Mouse (Mus musculus) forebrain, embryonic 13.5 days (tissue): ENCODE data around the gene Gm12695. TPM values are rescaled to one million over a fixed set of nuclear protein-coding genes. Genes with fewer than 3 reads are reported as not detected.

Experiments used
- ATAC-seq: fragments of 200-750 bp; cut with Nextera tagmentation; 2 replicates; pipeline ENCODE4 v1.8.0; 2017
- H3K27ac ChIP-seq: fragments of 300-500 bp; sonication (generic); 2 replicates; pipeline ENCODE4 v1.5.1; 2015; ENCODE audit warnings: inconsistent platforms, mild to moderate bottlenecking, moderate library complexity
- H3K27me3 ChIP-seq: fragments of 300-500 bp; sonication (generic); 2 replicates; pipeline ENCODE4 v1.6.1; 2015; ENCODE audit warnings: mild to moderate bottlenecking, inconsistent platforms
- H3K36me3 ChIP-seq: fragments of 300-500 bp; sonication (generic); 2 replicates; pipeline ENCODE4 v1.6.1; 2015; ENCODE audit warnings: mild to moderate bottlenecking, inconsistent platforms; ENCODE audit not compliant: poor library complexity, severe bottlenecking
- H3K4me1 ChIP-seq: fragments of 300-500 bp; sonication (generic); 2 replicates; pipeline ENCODE4 v1.6.1; 2015; ENCODE audit warnings: inconsistent platforms
- H3K4me2 ChIP-seq: fragments of 300-500 bp; sonication (generic); 2 replicates; pipeline ENCODE4 v1.6.1; 2015; ENCODE audit warnings: inconsistent platforms, mild to moderate bottlenecking, moderate library complexity
- H3K4me3 ChIP-seq: fragments of 300-500 bp; sonication (generic); 2 replicates; pipeline ENCODE4 v1.5.1; 2015; ENCODE audit warnings: mild to moderate bottlenecking, inconsistent platforms
- H3K9ac ChIP-seq: fragments of 300-500 bp; sonication (generic); 2 replicates; pipeline ENCODE4 v1.6.1; 2015; ENCODE audit warnings: mild to moderate bottlenecking, inconsistent platforms
- H3K9me3 ChIP-seq: fragments of 300-500 bp; sonication (generic); replicated peaks from 2 replicates; pipeline ENCODE4 v1.6.1; 2016; ENCODE audit warnings: inconsistent platforms
- WGBS: fragments of 180-500 bp; shearing (Covaris S2); methylation state at CpG from one replicate; pipeline ENCODE4 v1.1.7; 2015; 5-methylcytosine and 5-hydroxymethylcytosine counted together
- polyA plus RNA-seq: library from polyadenylated mRNA; unstranded; fragments of >200 nt; fragmentation: Nextera tagmentation; extraction: Ambion mirVana; gene quantifications from 2 replicates; pipeline ENCODE4 v1.2.1, GENCODE M21; 2015

The Gm12695 gene
- 0.12 and 0.18 TPM in 2 replicates for polyA plus RNA-seq

DNA sequence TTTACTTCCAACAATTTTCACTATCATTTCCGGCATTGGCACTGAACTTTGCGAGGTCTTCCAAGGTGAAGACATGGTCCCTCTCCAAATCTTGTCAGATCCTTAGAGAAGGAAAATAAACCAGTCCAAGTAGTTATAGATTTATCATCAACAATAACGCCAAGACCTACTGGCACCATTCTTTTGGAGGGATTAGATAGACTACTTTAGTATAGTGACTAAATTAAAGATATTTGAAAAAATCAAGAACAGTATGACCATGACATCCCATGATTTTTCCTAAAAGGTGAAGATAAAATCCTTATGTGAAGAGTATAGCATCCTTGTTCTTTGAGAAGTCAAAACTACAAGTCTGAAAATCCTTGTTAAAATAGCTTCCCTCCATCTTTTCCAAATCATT lies at the start of gene Gm12695:
Gm12695 (minus strand) TSS at position 101 of the 400 bp plus-strand sequence.
- no peak for ATAC-seq
- WGBS: 92% methylated on average over 3 of the region's 3 CpGs
- H3K27ac ChIP-seq: no peak within 1 kb of the TSS

GRCm38 (mm10) chr4:96825540-96826045 lies 40.6 kb upstream of the Gm12695 start:
- H3K4me2 ChIP-seq: no peak overlapping the region
- H3K4me1 ChIP-seq: no peaks in the 10 kb centered on the region
- ATAC-seq: no peak
- H3K36me3 ChIP-seq: no peaks in the 10 kb centered on the region
- no peaks in the 10 kb centered on the region for H3K27me3 ChIP-seq
- H3K4me3 ChIP-seq: no peak overlapping the region
- no peak overlapping the region for H3K27ac ChIP-seq
- no peak overlapping the region for H3K9ac ChIP-seq
- WGBS: 80% methylated on average over 4 of the region's 4 CpGs
- no peaks in the 10 kb centered on the region for H3K9me3 ChIP-seq

More for the DNA sequence above, at the start of gene Gm12695:
- Histone ChIP-seq H3K9me3 (no peaks in the 10 kb centered on the region), H3K4me3 (no peak within 1 kb of the TSS), H3K4me1 (no peaks in the 10 kb centered on the region), H3K27me3 (no peaks in the 10 kb centered on the region), H3K9ac (no peak within 1 kb of the TSS), H3K4me2 (no peak within 1 kb of the TSS), H3K36me3 (no peaks in the 10 kb centered on the region)

DNA sequence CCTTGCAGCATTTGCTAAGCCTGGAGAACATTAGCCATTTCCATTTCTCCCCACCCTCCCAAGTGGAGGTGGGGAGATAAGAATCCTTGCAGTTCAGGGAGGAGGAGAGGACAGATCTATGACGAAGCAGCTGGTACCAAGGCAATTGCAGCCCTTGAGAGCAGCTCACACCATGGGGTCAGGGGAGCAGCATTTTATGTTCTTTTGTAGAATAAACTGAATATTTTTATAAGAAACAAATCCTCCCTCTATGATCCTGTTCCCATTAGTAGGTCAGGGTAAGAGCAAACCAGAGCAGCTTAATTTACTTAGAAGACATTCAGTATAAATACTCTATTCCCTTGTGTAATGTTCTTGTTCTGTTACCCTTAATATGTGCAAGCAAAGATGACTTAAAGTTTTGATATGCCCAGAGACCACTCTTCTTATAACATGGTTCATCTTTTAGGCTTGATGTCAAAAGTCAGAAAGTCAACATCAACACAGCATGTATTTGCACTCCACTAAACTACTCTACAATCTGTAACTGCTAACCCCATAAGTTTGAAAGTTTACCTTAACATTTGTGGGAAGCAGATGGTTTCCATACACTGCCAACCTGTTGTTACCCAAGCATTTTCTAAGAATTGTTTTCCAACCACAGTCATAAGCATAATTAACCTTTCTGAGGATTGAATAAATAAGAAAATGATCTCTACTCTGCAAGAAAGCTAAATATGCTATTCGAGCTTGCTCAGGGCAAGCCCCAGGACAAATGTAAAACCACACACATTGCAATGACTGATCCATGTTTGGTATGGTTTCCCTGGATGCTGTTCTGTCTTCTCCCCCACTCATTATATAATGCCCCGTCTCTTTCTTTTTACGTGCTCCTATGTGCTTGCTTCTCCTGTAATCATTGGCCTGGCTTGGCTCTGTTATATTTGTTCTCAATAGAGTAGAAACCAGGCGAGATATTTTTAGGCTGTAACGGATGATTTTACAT lies 22.1 kb upstream of the Gm12695 start:
- H3K9me3 ChIP-seq: no peaks in the 10 kb centered on the region
- H3K9ac ChIP-seq: no peak overlapping the region
- H3K36me3 ChIP-seq: no peaks in the 10 kb centered on the region
- H3K4me3 ChIP-seq: no peak overlapping the region
- H3K4me2 ChIP-seq: no peak overlapping the region
- ATAC-seq: no peak
- 79% methylated on average over 6 of the region's 6 CpGs for WGBS
- H3K27me3 ChIP-seq: no peaks in the 10 kb centered on the region
- H3K27ac ChIP-seq: no peak overlapping the region
- H3K4me1 ChIP-seq: no peaks in the 10 kb centered on the region

DNA sequence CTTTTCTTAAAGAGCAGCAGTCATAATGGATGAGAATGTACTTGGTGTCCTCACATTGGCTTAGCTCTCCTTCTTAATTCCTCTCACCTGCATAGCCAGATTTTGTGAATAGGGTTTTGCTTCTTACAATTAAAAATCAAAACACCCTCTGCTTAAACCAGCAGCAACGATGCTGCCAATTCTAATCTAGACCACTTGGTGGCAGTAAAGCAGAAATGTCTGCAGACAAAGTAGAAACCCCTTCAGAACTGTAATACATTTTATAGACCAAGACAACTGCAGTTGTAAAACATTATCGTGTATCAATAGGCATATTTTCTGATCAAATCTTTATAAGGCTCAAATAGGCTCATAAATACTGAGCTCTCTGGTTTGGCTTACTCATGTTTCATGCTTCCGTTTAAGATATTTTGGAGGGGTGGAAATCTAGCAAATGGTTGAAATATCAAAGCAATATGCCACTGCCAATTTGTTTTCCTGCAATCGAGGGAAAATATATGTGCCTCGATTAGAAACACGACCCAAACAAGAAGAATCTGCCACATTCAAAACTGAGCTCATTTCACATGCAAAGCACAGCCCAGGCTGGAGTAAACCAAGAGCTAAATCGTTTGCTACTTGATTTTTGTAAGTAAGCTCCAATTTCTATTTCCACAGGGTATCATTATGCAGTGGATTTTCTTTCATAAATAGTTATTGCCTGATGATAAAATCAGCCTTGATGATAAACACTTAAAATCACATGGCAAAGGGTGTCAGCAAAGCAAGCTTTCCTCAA lies 14.6 kb upstream of the Gm12695 start:
- 36% methylated on average over 7 of the region's 7 CpGs for WGBS
- no peaks in the 10 kb centered on the region for H3K36me3 ChIP-seq
- ATAC-seq: peak; percentile 55

DNA sequence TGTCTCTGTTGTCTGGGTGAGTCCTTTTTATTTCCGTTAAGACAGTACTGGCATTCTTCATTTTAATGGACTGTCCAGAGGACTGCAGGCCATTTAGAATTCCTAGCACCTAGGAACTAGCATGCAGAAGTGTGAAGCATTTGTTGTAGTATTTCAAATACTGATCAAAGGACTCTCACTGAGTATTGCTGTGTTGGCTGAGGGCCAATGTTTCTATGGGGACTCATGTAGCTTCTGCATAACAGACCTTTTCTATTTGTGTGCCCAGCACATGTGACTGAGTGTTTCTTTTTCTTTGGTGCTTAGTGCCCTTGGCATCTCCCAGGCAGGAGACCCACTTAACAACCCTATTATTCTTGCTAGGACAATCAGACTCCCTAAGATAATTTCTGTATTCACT lies 12.6 kb upstream of the Gm12695 start:
- Histone ChIP-seq H3K4me2 (no peak overlapping the region), H3K9me3 (no peaks in the 10 kb centered on the region), H3K36me3 (no peaks in the 10 kb centered on the region), H3K27ac (no peak overlapping the region; the same call in 1 of the 2 replicates), H3K9ac (no peak overlapping the region), H3K4me1 (peaks cover 10% of the 10 kb centered on the region), H3K4me3 (no peak overlapping the region), H3K27me3 (no peaks in the 10 kb centered on the region)
- peak; percentile 85 for ATAC-seq
- WGBS: 17% methylated on average over 1 of the region's 1 CpGs

More for the DNA sequence above, 14.6 kb upstream of the Gm12695 start:
- Histone ChIP-seq H3K27me3 (no peaks in the 10 kb centered on the region), H3K4me3 (no peak overlapping the region), H3K9me3 (no peaks in the 10 kb centered on the region), H3K9ac (no peak overlapping the region), H3K4me1 (peaks cover 10% of the 10 kb centered on the region), H3K27ac (peak overlapping the region; percentile 16; the same call in 1 of the 2 replicates), H3K4me2 (no peak overlapping the region)

DNA sequence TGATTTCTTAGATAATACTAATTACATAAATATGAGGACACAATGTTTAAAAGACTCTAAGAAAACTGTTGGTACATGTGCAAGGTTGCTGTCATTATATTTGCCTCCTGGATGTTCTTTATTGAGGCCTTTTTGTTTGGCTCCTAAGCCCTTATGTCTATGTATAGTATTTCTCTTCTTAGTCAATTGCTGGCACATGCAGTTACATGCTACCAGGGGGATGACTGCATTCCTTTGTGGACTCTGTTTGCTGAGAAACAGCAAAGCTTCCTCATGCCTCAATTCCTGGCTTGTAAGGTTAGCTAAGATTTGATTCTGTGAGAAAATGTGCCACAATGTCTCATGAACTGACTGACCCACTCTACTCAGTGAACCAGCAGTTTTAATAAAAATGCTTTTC lies 6.3 kb upstream of the Gm12695 start:
- Histone ChIP-seq H3K9ac (no peak overlapping the region), H3K36me3 (no peaks in the 10 kb centered on the region)
- ATAC-seq: no peak

GRCm38 (mm10) chr4:96789905-96790304 lies 4.9 kb upstream of the Gm12695 start:
- no peak overlapping the region for H3K27ac ChIP-seq
- no peaks in the 10 kb centered on the region for H3K9me3 ChIP-seq
- no peaks in the 10 kb centered on the region for H3K36me3 ChIP-seq
- H3K4me1 ChIP-seq: no peaks in the 10 kb centered on the region
- H3K4me3 ChIP-seq: no peak overlapping the region
- 73% methylated on average over 3 of the region's 3 CpGs for WGBS
- no peak for ATAC-seq
- no peak overlapping the region for H3K4me2 ChIP-seq
- no peaks in the 10 kb centered on the region for H3K27me3 ChIP-seq
- H3K9ac ChIP-seq: no peak overlapping the region

More for the DNA sequence above, 6.3 kb upstream of the Gm12695 start:
- no peaks in the 10 kb centered on the region for H3K9me3 ChIP-seq
- H3K4me3 ChIP-seq: no peak overlapping the region
- H3K27me3 ChIP-seq: no peaks in the 10 kb centered on the region
- H3K4me2 ChIP-seq: no peak overlapping the region
- no peak overlapping the region for H3K27ac ChIP-seq
- H3K4me1 ChIP-seq: no peaks in the 10 kb centered on the region

- Histone ChIP-seq H3K4me3 (no peak overlapping the region), H3K27me3 (no peaks in the 10 kb centered on the region), H3K9me3 (no peaks in the 10 kb centered on the region), H3K4me1 (no peaks in the 10 kb centered on the region), H3K36me3 (no peaks in the 10 kb centered on the region), H3K27ac (no peak overlapping the region), H3K4me2 (no peak overlapping the region), H3K9ac (no peak overlapping the region)
- no peak for ATAC-seq
- 23% methylated on average over 7 of the region's 7 CpGs for WGBS
Observed at GRCm38 (mm10) chr4:96786610-96787009, 1.6 kb upstream of the Gm12695 start.

DNA sequence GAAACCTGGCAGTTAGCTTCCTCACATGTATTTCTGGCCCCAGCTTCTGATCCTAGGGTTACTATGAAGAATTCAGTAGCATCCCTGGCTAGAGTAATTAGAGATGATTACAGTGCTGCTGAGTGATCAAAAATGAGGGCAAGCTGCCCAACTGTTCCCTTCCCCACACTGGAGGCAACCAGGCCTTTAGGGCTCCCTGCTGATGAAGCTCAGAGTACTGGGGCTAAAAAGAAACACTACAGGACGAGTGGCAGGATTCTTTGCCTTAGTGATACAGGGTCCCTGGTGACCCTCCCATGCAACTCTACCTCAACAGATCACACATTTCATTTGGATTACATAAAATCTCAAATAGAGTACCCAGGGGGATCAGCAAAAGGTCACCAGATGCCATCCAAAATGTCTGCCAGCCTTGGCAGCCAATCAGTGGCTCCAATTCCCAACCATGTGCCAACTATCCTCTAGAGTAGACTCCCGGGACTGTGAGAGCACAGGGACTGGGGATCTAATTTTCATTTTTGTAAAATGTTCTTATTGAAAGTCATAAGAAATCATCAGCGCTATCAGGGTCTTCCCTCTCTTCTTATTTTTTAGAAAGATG lies 11.9 kb downstream of the Gm12695 start:
- Histone ChIP-seq H3K9me3 (peaks cover 5% of the 10 kb centered on the region; the same call in 1 of the 2 replicates), H3K36me3 (no peaks in the 10 kb centered on the region), H3K9ac (no peak overlapping the region), H3K27ac (0 out of 2 replicates have a peak overlapping the region, but pooled peaks have one; percentile 25), H3K4me2 (no peak overlapping the region), H3K27me3 (no peaks in the 10 kb centered on the region), H3K4me1 (no peaks in the 10 kb centered on the region), H3K4me3 (no peak overlapping the region)
- WGBS: 73% methylated on average over 3 of the region's 3 CpGs
- no peak for ATAC-seq

DNA sequence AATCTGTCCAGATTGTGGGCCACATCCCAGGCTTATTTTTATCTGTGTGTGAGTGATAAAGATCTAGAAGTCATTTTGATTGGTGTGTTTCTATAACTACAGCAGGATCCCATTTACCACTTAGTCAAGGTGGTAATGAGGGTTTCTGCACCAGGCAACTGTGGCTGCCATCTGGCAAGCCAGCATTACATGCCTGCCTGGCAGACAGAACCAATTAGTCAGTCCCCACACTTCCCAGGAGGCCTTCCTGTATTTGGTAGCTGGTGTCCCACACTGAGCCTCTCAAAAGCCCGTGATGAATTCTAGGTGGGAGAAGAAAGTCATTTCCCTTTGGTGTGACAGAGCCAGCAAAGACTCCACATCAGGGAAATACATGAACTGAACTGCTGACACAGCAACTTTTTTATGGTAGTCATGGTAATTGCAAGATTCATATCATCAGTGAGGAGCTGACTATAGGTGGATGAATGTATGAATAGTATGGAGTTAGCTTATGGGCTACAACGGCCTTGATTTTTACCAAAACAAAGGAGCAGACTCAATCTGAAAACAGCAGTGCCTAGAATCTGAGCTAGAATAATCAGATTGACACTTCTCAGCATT lies 18.5 kb downstream of the Gm12695 start:
- Histone ChIP-seq H3K27me3 (no peaks in the 10 kb centered on the region), H3K36me3 (no peaks in the 10 kb centered on the region), H3K4me3 (no peak overlapping the region), H3K4me2 (no peak overlapping the region), H3K9ac (no peak overlapping the region), H3K4me1 (no peaks in the 10 kb centered on the region), H3K9me3 (no peaks in the 10 kb centered on the region), H3K27ac (peak overlapping the region; percentile 54)
- WGBS: 53% methylated on average over 2 of the region's 2 CpGs
- peak; percentile 94 for ATAC-seq

DNA sequence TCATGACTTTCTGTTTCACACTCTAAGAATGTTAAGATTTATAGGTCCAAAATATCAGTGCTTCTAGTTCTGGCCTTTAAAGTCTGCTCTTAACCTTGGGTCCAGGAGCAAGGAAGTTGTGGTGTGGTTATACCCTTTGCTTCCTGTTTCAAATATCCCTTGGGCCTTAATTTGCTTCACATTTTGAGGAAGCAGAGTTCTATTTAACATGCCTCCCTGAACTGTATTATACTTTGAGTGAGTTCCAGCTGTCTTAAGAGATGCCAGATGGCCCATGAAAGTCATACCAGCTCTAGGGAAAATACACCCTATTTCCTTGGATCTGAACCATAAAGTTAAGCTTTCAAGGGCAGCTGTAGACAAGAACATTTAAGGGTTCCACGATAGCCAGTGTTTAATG lies 33.0 kb downstream of the Gm12695 start:
- ATAC-seq: no peak
- Histone ChIP-seq H3K27ac (no peak overlapping the region), H3K4me2 (no peak overlapping the region)

More for the DNA sequence above, 33.0 kb downstream of the Gm12695 start:
- 82% methylated on average over 1 of the region's 1 CpGs for WGBS
- H3K4me3 ChIP-seq: no peak overlapping the region
- 0 out of 2 replicates have a peak, but pooled peaks cover 4% of the 10 kb centered on the region for H3K4me1 ChIP-seq
- H3K27me3 ChIP-seq: no peaks in the 10 kb centered on the region
- H3K9me3 ChIP-seq: no peaks in the 10 kb centered on the region
- no peaks in the 10 kb centered on the region for H3K36me3 ChIP-seq
- H3K9ac ChIP-seq: no peak overlapping the region
